Mouse (Mus musculus): Measurements from ENCODE around the gene Gm20390.

DNA sequence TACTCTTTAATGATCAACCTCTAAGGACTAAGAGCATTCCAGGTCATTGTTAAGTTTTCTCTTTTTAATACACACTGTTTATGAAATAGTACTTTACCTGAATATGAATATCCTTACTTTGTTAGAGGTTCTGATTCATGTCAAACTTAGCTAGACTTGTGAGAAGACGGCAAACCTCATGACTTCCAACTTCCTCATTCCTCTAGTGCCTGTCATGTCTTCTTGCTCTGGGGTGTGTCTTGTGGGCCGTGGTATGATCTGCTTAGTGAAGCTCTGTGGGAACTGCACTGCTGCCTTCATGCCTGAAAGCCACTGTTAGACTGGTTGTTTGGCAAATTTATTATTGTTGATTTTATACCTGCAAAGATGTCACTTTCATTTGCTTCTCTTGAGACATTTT, 27.2 kb downstream of the Gm20390 start:
- no peak for TF ChIP-seq EP300 (optimal IDR thresholded peaks at IDR 0.05)
- no peak for TF ChIP-seq CTCF (IDR thresholded peaks at IDR 0.05; ENCODE audit: low read depth)

Measured in stomach, postnatal 0 days (tissue).